Mouse (Mus musculus): ENCODE data around the gene Hspb7. TPM values are rescaled to one million over a fixed set of nuclear protein-coding genes. Genes with fewer than 3 reads are reported as not detected.

Gene Hspb7
- polyA plus RNA-seq, 1 experiment, result not detected

DNA sequence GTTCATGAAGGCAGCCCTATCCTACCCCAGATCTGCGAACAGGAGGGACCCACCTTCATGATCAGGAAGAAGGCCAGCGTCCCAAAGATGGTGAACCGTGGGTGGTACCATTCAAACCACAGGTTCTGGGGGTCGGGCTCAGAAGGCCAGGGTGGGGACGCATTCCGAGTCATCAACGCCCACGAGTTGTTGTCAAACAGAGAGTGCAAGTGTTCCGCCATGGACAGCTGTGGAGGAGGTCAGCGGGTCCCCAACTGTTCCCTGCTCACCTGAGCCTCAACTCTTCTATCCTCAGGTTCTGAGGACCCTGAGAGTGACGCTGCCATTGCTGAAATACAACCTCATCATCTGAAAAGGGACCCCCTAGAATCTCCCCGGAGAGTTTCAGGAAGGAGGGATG is 29.3 kb upstream of the Hspb7 start:
- Histone ChIP-seq H3K4me1 (ENCODE audit: control insufficient read depth, insufficient read depth, low read length) (no peaks in the 10 kb centered on the region), H3K4me3 (ENCODE audit: insufficient read depth, low read length) (no peak overlapping the region), H3K27ac (ENCODE audit: insufficient read depth, low read depth, low read length) (no peak overlapping the region)
- TF ChIP-seq CTCF (IDR thresholded peaks at IDR 0.05; ENCODE audit: low read depth, low read length) (no peak), POLR2A (IDR thresholded peaks at IDR 0.05; ENCODE audit: borderline replicate concordance, low read depth, low read length) (no peak)

DNA sequence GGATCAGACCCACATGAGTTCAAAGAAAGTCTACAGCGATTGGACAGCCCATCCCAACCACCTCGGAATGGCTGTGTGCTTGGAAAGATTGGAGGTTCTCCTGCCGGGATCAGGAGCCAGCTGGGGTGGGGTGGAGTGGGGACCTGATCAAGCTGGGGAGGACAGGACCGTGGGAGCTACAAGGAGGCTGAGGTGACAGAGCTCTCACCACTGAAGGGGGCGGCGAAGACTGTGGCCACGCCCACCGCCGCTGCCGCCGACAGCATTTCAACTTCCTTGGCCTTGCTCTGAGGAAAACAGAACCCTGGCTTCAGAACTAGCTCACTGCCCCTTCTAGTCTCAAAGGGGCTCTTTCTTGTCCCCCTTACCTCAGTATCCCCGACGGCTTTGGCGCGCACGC is 25.8 kb upstream of the Hspb7 start:
- Histone ChIP-seq H3K27ac (ENCODE audit: insufficient read depth, low read depth, low read length) (no peak overlapping the region), H3K4me3 (ENCODE audit: insufficient read depth, low read length) (no peak overlapping the region), H3K4me1 (ENCODE audit: control insufficient read depth, insufficient read depth, low read length) (no peaks in the 10 kb centered on the region)
- TF ChIP-seq CTCF (IDR thresholded peaks at IDR 0.05; ENCODE audit: low read depth, low read length) (no peak), POLR2A (IDR thresholded peaks at IDR 0.05; ENCODE audit: borderline replicate concordance, low read depth, low read length) (no peak)

DNA sequence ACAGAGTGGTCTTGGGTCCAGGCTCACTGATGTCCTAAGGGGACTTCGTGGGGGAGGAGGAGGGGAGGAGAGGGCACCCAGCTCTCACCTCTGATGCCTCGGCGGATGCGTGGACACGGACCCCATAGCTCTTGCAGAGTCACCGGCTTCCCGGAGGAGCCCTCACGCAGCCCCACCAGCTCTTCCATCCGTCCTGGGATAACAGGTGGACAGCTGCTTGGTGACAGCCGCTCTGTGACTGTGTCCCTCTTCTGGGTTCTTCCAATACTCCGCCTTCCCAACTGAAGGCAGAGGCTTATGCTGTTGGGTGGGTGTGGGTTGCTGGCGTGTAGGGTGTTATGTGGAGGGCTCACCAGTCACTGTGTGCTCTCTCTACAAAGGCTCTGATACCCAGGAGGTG is 22.7 kb upstream of the Hspb7 start:
- TF ChIP-seq POLR2A (IDR thresholded peaks at IDR 0.05; ENCODE audit: borderline replicate concordance, low read depth, low read length) (no peak), CTCF (IDR thresholded peaks at IDR 0.05; ENCODE audit: low read depth, low read length) (no peak)
- H3K4me1 ChIP-seq (ENCODE audit: control insufficient read depth, insufficient read depth, low read length), result no peaks in the 10 kb centered on the region
- H3K27ac ChIP-seq (ENCODE audit: insufficient read depth, low read depth, low read length), result no peak overlapping the region
- H3K4me3 ChIP-seq (ENCODE audit: insufficient read depth, low read length), result no peak overlapping the region

DNA sequence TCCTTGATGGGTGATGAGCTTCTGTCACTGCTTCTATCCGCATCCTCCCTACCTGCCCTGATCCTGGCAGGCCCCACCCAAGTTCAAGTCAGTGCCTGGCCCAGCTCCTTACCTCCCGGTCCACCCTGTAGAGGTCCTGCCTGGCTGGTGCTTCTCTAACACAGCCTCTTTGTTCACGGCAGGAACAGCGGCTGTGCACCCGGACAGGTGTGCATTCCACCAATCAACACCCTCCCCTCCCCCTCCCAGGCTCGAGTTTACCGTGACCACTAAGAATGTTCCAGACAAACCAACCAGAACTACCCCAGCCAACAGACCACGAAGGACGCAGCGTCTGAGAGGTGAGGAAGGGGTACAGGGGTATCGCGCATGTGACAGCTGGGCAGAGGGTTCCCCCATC is 22.0 kb upstream of the Hspb7 start, which contains the start of gene Clcnka:
Gene Clcnka (minus strand): TSS at position 180 of the 400 bp plus-strand sequence.
- TF ChIP-seq CTCF (IDR thresholded peaks at IDR 0.05; ENCODE audit: low read depth, low read length) (no peak), POLR2A (IDR thresholded peaks at IDR 0.05; ENCODE audit: borderline replicate concordance, low read depth, low read length) (no peak)
- H3K27ac ChIP-seq (ENCODE audit: insufficient read depth, low read depth, low read length), result no peak within 1 kb of the TSS
- H3K4me3 ChIP-seq (ENCODE audit: insufficient read depth, low read length), result no peak within 1 kb of the TSS
- H3K4me1 ChIP-seq (ENCODE audit: control insufficient read depth, insufficient read depth, low read length), result no peaks in the 10 kb centered on the region

DNA sequence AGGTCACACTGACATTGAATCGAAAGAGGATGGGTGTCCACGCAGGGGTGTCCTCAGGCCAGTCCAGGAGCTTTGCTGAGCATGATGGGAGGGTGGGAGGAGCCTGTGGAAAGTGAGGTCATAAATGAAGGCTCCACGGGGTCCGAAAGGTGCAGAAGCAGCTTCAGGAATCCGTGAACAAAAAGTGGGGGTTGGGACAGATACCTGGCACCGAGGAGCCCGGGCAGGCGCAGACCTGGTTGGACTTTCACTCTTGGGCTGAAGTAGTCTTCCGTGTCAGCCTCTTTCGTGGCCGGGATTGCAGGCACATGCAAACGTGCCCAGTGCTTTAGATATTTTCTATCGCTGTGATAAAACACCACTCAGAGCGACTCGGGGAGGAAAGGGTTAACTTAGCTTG is 20.4 kb upstream of the Hspb7 start:
- Histone ChIP-seq H3K4me1 (ENCODE audit: control insufficient read depth, insufficient read depth, low read length) (no peaks in the 10 kb centered on the region), H3K4me3 (ENCODE audit: insufficient read depth, low read length) (no peak overlapping the region), H3K27ac (ENCODE audit: insufficient read depth, low read depth, low read length) (no peak overlapping the region)
- no peak for TF ChIP-seq POLR2A (IDR thresholded peaks at IDR 0.05; ENCODE audit: borderline replicate concordance, low read depth, low read length)
- no peak for TF ChIP-seq CTCF (IDR thresholded peaks at IDR 0.05; ENCODE audit: low read depth, low read length)

DNA sequence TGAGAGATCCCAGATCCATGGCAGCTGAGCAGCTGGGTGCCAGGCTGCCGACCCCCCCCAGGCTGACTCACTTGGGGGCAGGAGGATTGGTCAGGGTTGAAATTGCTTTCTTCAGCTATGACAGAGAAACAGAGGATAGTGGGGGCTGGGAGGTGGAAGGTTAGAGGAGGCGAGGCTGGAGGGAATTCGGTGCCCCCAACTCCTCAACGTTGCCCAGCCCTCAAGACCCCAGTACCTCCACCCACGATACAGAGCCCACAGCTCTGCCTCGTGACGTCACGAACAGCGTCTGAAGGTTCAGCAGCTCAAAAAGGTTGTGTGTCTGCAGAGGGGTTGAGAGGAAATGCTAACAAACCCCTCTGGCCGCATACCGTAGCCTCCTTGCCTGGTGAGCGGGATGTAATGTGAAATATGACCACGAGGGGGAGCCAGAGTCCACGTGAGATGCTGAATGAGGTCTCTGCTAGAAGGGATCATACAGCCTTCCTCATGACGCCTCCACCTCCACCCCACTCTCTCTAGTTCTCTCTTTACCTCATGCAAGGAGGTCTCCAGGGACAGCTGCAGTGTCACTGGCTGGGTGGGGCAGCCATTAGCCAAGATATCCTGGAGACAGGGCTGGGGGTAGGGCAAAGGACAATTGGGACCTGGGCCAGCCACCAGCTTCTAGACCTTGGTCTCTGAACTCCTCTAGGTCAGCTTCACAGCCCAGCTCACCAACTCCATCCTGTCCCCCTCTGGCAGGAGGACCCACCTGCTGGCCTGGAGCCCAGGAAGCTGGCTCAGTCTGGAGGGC is 15.9 kb upstream of the Hspb7 start:
- peaks cover 2% of the 10 kb centered on the region; the same call in 1 of the 2 replicates for H3K4me1 ChIP-seq (ENCODE audit: control insufficient read depth, insufficient read depth, low read length)
- H3K4me3 ChIP-seq (ENCODE audit: insufficient read depth, low read length), result no peak overlapping the region
- peak; percentile 69; the same call in 1 of the 2 replicates for TF ChIP-seq CTCF (IDR thresholded peaks at IDR 0.05; ENCODE audit: low read depth, low read length)
- TF ChIP-seq POLR2A (IDR thresholded peaks at IDR 0.05; ENCODE audit: borderline replicate concordance, low read depth, low read length), result no peak
- H3K27ac ChIP-seq (ENCODE audit: insufficient read depth, low read depth, low read length), result no peak overlapping the region

DNA sequence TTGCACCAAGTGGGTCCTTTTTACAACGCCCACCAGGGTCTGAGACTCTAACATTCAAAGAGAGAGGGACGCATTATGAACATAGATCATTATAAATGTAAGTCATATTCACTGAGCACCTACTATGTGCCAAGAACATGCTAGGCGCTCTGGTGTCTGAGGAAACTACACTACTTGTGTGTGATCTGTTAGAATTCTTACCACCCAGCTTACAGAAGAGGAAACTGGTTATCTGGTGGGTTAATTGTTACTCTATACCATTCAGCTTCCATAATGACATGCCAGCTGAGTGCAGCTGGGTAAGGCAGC is 15.3 kb upstream of the Hspb7 start:
- no peak overlapping the region for H3K4me3 ChIP-seq (ENCODE audit: insufficient read depth, low read length)
- TF ChIP-seq CTCF (IDR thresholded peaks at IDR 0.05; ENCODE audit: low read depth, low read length) (no peak), POLR2A (IDR thresholded peaks at IDR 0.05; ENCODE audit: borderline replicate concordance, low read depth, low read length) (no peak)
- peaks cover 2% of the 10 kb centered on the region; the same call in 1 of the 2 replicates for H3K4me1 ChIP-seq (ENCODE audit: control insufficient read depth, insufficient read depth, low read length)
- no peak overlapping the region for H3K27ac ChIP-seq (ENCODE audit: insufficient read depth, low read depth, low read length)

DNA sequence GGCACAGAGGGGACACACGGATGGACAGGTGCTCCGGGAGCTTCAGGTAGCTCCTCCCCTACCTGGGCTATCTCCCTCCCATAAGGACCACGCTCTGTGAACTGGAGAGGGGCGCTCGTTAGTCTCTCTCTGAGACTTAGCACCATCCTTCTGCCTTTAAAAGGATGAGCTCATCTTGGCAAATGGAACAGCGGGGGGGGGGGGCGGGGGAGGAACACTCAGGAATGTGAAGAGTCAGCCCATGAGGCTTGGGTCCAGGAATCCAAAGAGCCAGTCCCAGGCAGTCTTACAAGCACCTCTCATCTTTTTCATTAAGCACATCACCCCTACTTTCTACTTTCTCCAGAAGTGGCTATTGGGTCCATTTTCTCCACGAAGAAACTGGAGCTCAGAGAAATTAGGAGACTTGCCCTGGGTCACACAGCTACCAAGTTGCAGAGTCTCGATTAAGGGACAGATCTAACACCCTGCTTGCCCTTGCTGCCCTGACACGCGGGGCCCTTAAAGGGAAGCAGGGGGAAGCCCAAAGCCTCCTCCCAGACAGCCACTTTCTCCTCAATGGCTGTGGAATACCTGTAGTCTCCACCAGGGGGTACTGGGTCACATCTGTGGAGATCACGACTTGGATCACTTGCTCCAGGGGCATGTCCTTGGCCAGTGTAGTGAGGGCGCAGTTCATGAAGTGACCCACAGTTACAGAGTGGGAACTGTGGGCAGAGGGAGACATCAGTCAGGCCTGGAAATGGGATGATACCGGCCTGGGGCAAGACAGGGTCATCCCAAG is 13.9 kb upstream of the Hspb7 start:
- Histone ChIP-seq H3K4me3 (ENCODE audit: insufficient read depth, low read length) (no peak overlapping the region), H3K27ac (ENCODE audit: insufficient read depth, low read depth, low read length) (no peak overlapping the region), H3K4me1 (ENCODE audit: control insufficient read depth, insufficient read depth, low read length) (peaks cover 2% of the 10 kb centered on the region; the same call in 1 of the 2 replicates)
- TF ChIP-seq POLR2A (IDR thresholded peaks at IDR 0.05; ENCODE audit: borderline replicate concordance, low read depth, low read length), result no peak
- TF ChIP-seq CTCF (IDR thresholded peaks at IDR 0.05; ENCODE audit: low read depth, low read length), result peak; percentile 41; the same call in 1 of the 2 replicates

DNA sequence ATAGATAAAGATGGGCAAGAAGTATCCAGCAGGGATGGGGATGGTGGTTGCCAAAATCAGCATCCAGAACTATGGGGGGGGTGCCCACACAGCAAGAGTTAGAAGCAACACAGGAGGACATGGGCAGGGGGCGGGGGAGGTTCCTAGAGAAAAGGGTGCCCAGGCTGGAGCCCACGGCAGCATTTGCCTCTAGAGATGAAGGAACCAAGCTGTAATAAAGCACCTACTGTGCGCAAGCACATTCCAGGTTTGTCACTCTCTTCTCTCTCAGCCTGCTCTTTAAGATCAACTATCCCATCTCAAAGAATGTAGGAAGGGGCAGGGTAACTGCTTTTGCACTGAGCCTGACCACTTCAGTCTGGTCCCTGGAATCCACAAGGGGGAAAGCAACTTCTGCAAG is 12.0 kb upstream of the Hspb7 start:
- Histone ChIP-seq H3K4me1 (ENCODE audit: control insufficient read depth, insufficient read depth, low read length) (peaks cover 5% of the 10 kb centered on the region), H3K27ac (ENCODE audit: insufficient read depth, low read depth, low read length) (no peak overlapping the region), H3K4me3 (ENCODE audit: insufficient read depth, low read length) (no peak overlapping the region)
- TF ChIP-seq CTCF (IDR thresholded peaks at IDR 0.05; ENCODE audit: low read depth, low read length), result no peak
- no peak for TF ChIP-seq POLR2A (IDR thresholded peaks at IDR 0.05; ENCODE audit: borderline replicate concordance, low read depth, low read length)

DNA sequence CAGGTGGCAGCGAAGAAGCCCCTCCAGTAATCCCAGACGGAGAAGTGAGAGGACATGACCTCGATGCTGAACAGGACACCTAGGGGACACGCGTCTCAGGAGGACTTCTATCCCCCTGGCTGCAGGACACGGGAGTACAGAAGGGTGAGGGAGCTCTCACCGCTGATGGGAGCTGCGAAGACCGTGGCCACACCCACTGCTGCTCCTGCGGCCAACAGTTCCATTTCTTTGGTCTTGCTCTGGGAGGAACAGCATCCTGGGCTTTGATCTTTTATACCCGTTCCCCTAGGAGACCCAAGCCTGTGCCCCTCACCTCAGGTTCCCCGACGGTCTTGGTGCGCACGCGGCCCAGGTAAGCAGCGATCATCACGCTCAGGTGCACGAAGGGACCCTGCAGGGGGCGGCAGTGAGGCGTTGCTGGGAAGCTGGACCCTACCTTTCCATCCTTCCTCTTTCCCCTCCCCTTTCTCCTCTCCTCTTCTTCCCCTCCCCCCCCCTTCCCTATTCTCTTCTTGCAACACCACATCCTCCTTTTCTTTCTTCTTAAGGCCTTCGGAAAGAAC is 9.1 kb upstream of the Hspb7 start:
- Histone ChIP-seq H3K4me3 (ENCODE audit: insufficient read depth, low read length) (no peak overlapping the region), H3K27ac (ENCODE audit: insufficient read depth, low read depth, low read length) (no peak overlapping the region), H3K4me1 (ENCODE audit: control insufficient read depth, insufficient read depth, low read length) (peaks cover 5% of the 10 kb centered on the region)
- TF ChIP-seq POLR2A (IDR thresholded peaks at IDR 0.05; ENCODE audit: borderline replicate concordance, low read depth, low read length), result no peak
- peak; percentile 21; the same call in 1 of the 2 replicates for TF ChIP-seq CTCF (IDR thresholded peaks at IDR 0.05; ENCODE audit: low read depth, low read length)

Data from bone marrow macrophage, adult 2 months (primary cell).